Comparison of ENCODE assay signal across 17 mouse cellular contexts in the genomic region with DNA sequence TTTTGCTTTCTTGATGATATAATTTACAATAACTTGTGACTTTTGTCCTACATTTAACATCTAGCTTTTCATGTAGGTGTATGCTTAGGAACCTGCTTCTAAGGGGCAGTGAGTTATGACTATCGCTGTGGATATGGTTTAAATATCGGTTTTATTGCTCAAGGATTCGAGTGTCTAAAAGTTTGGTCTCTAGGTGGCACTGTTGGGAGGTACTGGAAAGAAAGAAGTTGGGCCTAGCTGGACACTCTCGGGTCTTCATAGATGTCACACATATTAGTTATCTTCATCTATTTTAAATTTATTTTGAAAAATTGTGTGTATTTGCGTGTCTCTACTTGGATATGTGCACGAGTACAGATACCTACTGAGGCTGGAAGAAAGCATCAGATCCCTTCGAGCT.
DNase-seq lines count a peak whose midpoint lies in the region; ATAC-seq and TF ChIP-seq lines count a peak whose summit lies in the region.
"Had no signal": no experiment of that assay in that cellular context is flagged by ENCODE, and none has a peak within 500 bp of the region (broad histone marks: within the 10 kb centered on the region; RNA-seq: fewer than 3 reads in every experiment).

No protein-coding gene starts in this region.

- WGBS in heart, adult 2 months, result 83% methylated on average over 7 of the region's 7 CpGs
- 87% methylated on average over 7 of the region's 7 CpGs for WGBS in midbrain, embryonic 14.5 days
- WGBS in midbrain, embryonic 16.5 days, result 82% methylated on average over 7 of the region's 7 CpGs
- 78% methylated on average over 7 of the region's 7 CpGs for WGBS in neural tube, embryonic 15.5 days

- H3K27ac ChIP-seq in heart, adult 2 months, result no peak overlapping the region
- H3K27ac ChIP-seq in midbrain, embryonic 14.5 days (replicated peaks; ENCODE audit: low read depth, low read length), result no peak overlapping the region
- H3K27ac ChIP-seq in midbrain, embryonic 16.5 days (ENCODE audit: low read length), result no peak overlapping the region
- H3K27ac ChIP-seq in neural tube, embryonic 15.5 days (replicated peaks), result no peak overlapping the region
- H3K27ac ChIP-seq: hindbrain, embryonic 10.5 days; liver, embryonic 15.5 days; stomach, embryonic 15.5 days had no signal

- intact Hi-C loops in heart, adult 2 months (cut with DNase I), result loop anchor here (5.0 kb wide), 2 partner anchors 92 to 153 kb away; no protein-coding TSS in a partner anchor

- no peaks in the 10 kb centered on the region for H3K9me3 ChIP-seq in midbrain, embryonic 14.5 days (ENCODE audit: control insufficient read depth, low read length)
- H3K9me3 ChIP-seq in midbrain, embryonic 16.5 days (replicated peaks; ENCODE audit: control insufficient read depth, low read length, poor library complexity, severe bottlenecking), result no peaks in the 10 kb centered on the region
- no peaks in the 10 kb centered on the region for H3K9me3 ChIP-seq in neural tube, embryonic 15.5 days (replicated peaks)
- H3K9me3 ChIP-seq: hindbrain, embryonic 10.5 days; liver, embryonic 15.5 days; stomach, embryonic 15.5 days had no signal

- ATAC-seq in midbrain, embryonic 14.5 days (ENCODE audit: low FRiP score, low TSS enrichment), result no peak
- ATAC-seq in midbrain, embryonic 16.5 days, result no peak
- ATAC-seq in neural tube, embryonic 15.5 days (ENCODE audit: low FRiP score), result no peak

- TF ChIP-seq POLR2A in heart, adult 2 months (IDR thresholded peaks at IDR 0.05; ENCODE audit: insufficient read depth, low read depth, low read length), result no peak

- TF ChIP-seq CTCF in heart, adult 2 months (IDR thresholded peaks at IDR 0.05), result peak; percentile 35

- H3K9ac ChIP-seq in heart, adult 2 months (ENCODE audit: low read depth, low read length), result no peak overlapping the region
- H3K9ac ChIP-seq in midbrain, embryonic 14.5 days (replicated peaks; ENCODE audit: low read length), result no peak overlapping the region
- H3K9ac ChIP-seq in midbrain, embryonic 16.5 days (ENCODE audit: low read depth, low read length), result no peak overlapping the region
- H3K9ac ChIP-seq in neural tube, embryonic 15.5 days (replicated peaks), result no peak overlapping the region
- H3K9ac ChIP-seq: liver, embryonic 15.5 days; stomach, embryonic 15.5 days had no signal

- H3K4me2 ChIP-seq in midbrain, embryonic 14.5 days (ENCODE audit: low read length), result no peak overlapping the region
- H3K4me2 ChIP-seq in midbrain, embryonic 16.5 days (ENCODE audit: low read length), result no peak overlapping the region
- no peak overlapping the region for H3K4me2 ChIP-seq in neural tube, embryonic 15.5 days
- H3K4me2 ChIP-seq: liver, embryonic 15.5 days; midbrain, embryonic 11.5 days; stomach, embryonic 15.5 days had no signal

- H3K36me3 ChIP-seq in heart, adult 2 months (ENCODE audit: control insufficient read depth, insufficient read depth, low read length), result no peaks in the 10 kb centered on the region
- no peaks in the 10 kb centered on the region for H3K36me3 ChIP-seq in midbrain, embryonic 14.5 days (ENCODE audit: control insufficient read depth, insufficient read depth, low read length)
- no peaks in the 10 kb centered on the region for H3K36me3 ChIP-seq in midbrain, embryonic 16.5 days (ENCODE audit: control insufficient read depth, insufficient read depth, low read length)
- no peaks in the 10 kb centered on the region for H3K36me3 ChIP-seq in splenic B cell, adult 2 months (ENCODE audit: control insufficient read depth, insufficient read depth, low read length, poor library complexity, severe bottlenecking)
- H3K36me3 ChIP-seq in neural tube, embryonic 15.5 days, result no peaks in the 10 kb centered on the region
- H3K36me3 ChIP-seq: G1E; hindbrain, embryonic 10.5 days; liver, embryonic 15.5 days; stomach, embryonic 15.5 days had no signal

- H3K79me2 ChIP-seq in heart, adult 2 months (replicated peaks; ENCODE audit: control insufficient read depth, insufficient read depth, low read length), result no peaks in the 10 kb centered on the region

- DNase-seq in heart, adult 2 months, result no peak
- no peak for DNase-seq in heart, adult 9 months (ENCODE audit: low spot score in 2 of 2)
- DNase-seq in midbrain, embryonic 14.5 days, result peak; percentile 42
- peak; percentile 26 for DNase-seq in ZHBTc4 (ENCODE audit: low read depth, low spot score)
- DNase-seq in splenic B cell, adult 2 months (ENCODE audit: low read depth, low spot score), result peak; percentile 3
- no peak for DNase-seq in heart, adult 11 months
- DNase-seq: adrenal gland, postnatal 36 days; cerebellum, adult 9-10 months; kidney, adult 2 months; right cerebral cortex, postnatal 25 days had no signal

- no peak overlapping the region for H3K4me3 ChIP-seq in heart, adult 2 months
- H3K4me3 ChIP-seq in midbrain, embryonic 14.5 days (replicated peaks; ENCODE audit: low read depth, low read length), result no peak overlapping the region
- H3K4me3 ChIP-seq in midbrain, embryonic 16.5 days (ENCODE audit: low read depth, low read length), result no peak overlapping the region
- H3K4me3 ChIP-seq in neural tube, embryonic 15.5 days (replicated peaks), result no peak overlapping the region
- H3K4me3 ChIP-seq: hindbrain, embryonic 10.5 days; liver, embryonic 15.5 days; stomach, embryonic 15.5 days had no signal

- no peak for TF ChIP-seq EP300 in heart, adult 2 months (IDR thresholded peaks at IDR 0.05; ENCODE audit: insufficient read depth, low read depth, low read length)

- H3K4me1 ChIP-seq in heart, adult 2 months (ENCODE audit: control insufficient read depth, insufficient read depth, low read length), result peaks cover 2% of the 10 kb centered on the region
- peaks cover 6% of the 10 kb centered on the region; the same call in 1 of the 2 replicates for H3K4me1 ChIP-seq in midbrain, embryonic 14.5 days (ENCODE audit: control insufficient read depth, insufficient read depth, low read length)
- H3K4me1 ChIP-seq in midbrain, embryonic 16.5 days (ENCODE audit: control insufficient read depth, insufficient read depth, low read length), result peaks cover 15% of the 10 kb centered on the region
- peaks cover 10% of the 10 kb centered on the region; the same call in 1 of the 2 replicates for H3K4me1 ChIP-seq in neural tube, embryonic 15.5 days
- H3K4me1 ChIP-seq: hindbrain, embryonic 10.5 days; liver, embryonic 15.5 days; stomach, embryonic 15.5 days had no signal

- no peaks in the 10 kb centered on the region for H3K27me3 ChIP-seq in heart, adult 2 months (ENCODE audit: control insufficient read depth, insufficient read depth, low read length)
- no peaks in the 10 kb centered on the region for H3K27me3 ChIP-seq in midbrain, embryonic 14.5 days (ENCODE audit: control insufficient read depth, insufficient read depth, low read length)
- no peaks in the 10 kb centered on the region for H3K27me3 ChIP-seq in midbrain, embryonic 16.5 days (ENCODE audit: control insufficient read depth, insufficient read depth, low read depth, low read length)
- H3K27me3 ChIP-seq in splenic B cell, adult 2 months (ENCODE audit: control insufficient read depth, insufficient read depth, low read length, poor library complexity, severe bottlenecking), result no peaks in the 10 kb centered on the region
- H3K27me3 ChIP-seq in neural tube, embryonic 15.5 days (replicated peaks), result no peaks in the 10 kb centered on the region
- H3K27me3 ChIP-seq: liver, embryonic 15.5 days; stomach, embryonic 15.5 days had no signal

Comparison
In these comparisons a context has a peak if more than half of its experiments do, and no peak if none do; other contexts are left out.
1. DNase-seq: peak in midbrain, embryonic 14.5 days (single experiment), ZHBTc4 (single experiment) and splenic B cell, adult 2 months (single experiment); none in heart, adult 2 months (0 of 2), heart, adult 9 months (0 of 2) and heart, adult 11 months (single experiment).